Mouse (Mus musculus) urinary bladder, postnatal 25 days (tissue): ENCODE measurements around the gene Ascc1.
A peak's percentile ranks its signal among the peaks of the same experiment; 100 is the strongest.
"Not testable (repeated sequence)": the region's sequence is repeated elsewhere in the genome, so short reads cannot be mapped to it uniquely, and the experiment has no call there.

Experiments used
- DNase-seq: peaks from one replicate; pipeline ENCODE4 v3.0.0; 2022; ENCODE audit warnings: low spot score

The Ascc1 gene

DNA sequence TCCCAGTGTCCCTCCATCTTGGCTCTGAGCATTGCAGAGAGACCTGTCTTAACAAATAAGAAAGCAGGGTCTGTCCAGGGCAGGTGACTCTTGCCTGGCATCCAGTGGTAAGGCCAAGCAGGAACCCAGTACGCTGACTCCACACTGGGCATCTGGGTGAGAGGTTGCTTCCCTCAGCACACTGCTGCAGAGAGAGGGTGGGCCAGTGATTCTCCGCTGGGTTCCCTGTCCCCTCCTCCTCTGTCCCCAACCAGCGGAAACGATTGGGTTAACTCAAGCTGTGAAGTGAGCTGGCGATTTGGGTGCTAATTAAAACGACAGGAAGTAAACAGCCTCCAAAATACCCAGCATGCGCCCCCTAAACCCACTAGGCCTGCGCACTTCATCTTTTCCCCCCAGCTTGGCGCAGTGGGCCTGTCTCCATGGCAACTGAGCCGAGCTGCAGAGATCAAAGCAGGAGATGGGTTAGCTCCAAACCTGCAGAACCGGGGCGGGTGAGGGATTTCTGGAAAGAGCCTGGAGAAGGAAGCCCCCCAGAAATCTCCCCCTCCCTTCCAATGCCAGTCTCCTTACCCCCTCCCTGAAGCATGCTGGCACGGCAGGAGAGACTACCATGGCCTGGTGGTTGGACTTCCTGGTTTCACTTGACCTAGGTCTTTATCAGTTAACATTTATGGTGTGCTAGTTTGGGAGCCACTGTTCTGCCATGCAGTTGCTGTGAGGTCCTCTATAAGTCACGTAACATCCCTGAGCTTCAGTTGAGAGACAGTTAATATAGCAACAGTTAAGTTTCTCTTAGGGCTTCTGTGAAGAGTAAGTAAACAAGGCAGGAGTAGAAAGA is 113.0 kb downstream of the Ascc1 start:
- DNase-seq, result no peak

DNA sequence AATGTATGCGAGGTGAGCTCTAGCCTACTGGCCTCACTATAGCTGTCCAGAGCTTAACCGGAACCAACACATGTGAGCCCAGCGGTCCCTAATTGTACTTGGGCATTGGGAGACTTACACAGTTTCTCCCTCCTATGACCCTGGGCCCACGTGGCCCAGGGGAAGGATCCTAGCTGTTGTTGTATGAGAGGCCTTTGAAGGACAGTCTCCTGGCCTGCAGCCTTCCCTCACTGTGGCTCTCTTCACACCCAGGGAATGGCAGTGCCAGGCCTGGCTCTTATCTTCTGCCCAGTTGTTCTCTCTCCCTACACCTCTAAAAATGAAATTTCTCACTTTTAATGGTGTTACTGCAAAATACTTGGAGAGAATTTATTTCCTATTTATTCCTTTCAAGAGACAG is 114.4 kb downstream of the Ascc1 start:
- DNase-seq, result no peak

DNA sequence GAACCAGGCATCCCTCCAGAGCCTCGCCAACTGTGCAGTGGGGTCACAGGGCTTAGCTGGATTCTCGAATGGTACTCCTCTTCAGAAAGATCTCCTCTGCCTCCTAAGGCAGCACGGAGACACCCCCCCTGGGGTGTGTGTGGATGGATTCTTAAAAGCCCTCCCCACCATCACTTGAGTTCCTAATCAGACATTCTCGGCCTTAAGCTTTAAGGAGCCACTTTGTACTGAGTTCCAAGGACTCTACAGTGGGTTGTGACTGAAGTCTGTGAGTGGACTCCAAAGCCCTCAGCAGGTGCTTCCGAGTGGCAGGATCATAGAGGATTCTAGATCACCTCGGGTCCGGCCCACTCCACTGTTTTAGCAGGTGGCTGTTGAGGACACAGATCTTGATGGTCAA is 115.9 kb downstream of the Ascc1 start:
- DNase-seq, result no peak

DNA sequence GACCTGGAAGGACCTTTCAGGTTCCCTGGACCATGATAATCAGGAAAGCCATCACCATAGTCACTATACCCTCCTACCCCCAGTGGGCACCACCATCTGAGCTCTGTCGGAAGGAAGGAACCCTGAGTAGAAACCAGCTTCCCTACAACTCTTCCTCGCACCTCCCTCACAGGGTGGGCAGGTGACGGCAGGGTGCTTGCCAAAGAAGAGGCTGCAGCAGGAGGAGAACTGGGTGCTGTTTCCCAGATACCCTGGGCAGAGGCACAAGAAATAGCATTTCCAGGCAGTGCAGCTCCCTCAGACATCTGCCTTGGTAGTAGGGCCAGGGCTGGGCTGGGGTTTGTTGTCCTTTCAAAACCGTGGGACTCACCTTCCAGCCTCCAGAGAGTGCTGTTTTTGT is 118.0 kb downstream of the Ascc1 start:
- DNase-seq, result no peak

DNA sequence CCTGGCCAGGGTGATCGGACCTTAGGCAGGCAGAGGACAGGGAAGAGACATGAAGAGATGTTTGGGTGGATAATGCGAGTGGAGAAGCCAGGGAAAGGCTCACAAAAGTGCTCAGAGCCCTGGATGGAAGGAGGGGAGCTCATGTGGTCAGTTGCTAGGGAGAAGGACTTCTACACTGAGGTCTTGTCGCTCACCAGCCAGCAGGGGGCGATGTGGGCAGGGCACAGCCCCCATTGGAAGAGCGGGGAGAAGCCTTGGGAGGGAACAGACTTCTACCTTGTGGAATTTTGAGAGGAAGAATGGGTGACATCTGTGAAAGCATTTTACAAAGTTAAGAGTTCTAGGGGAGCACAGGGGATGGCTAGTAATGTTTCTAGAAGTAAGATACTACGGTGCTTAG is 121.5 kb downstream of the Ascc1 start:
- no peak for DNase-seq

DNA sequence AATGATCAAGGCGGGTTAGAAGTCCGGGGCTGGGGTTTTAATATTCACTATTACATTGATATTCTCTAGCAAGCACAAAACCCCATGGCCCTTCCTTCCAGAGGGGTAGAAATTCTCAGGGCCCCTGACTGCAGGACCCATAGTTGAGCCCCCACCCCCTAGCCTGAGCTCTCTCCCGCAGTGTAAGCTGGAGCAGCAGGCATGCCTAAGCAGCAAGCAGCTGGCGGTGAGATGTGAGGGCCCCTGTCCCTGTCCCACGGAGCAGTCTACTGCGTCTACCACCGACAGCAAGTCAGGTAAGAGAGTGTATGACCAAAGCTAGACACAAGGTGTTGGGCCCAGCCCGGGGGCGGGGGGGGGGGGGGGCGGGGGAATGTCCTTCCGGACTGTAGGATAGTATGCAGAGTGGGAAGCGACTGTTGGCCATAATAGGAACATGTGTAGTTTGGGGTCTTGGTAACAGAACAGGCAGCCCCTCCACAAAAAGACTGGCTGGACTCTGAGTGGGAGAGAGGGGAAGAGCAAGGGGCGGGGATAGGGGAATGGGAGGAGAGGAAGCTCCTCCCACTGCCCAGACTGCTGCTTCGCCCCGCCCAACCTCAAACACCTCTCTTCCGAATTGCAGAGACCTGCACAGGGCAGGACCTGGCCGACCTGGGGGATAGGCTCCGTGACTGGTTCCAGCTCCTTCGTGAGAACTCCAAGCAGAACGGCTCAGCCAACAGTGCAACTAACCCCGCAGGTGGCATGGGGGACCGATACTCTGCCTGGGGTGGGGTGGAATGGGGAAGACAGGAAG is 123.1 kb downstream of the Ascc1 start:
- no peak for DNase-seq

DNA sequence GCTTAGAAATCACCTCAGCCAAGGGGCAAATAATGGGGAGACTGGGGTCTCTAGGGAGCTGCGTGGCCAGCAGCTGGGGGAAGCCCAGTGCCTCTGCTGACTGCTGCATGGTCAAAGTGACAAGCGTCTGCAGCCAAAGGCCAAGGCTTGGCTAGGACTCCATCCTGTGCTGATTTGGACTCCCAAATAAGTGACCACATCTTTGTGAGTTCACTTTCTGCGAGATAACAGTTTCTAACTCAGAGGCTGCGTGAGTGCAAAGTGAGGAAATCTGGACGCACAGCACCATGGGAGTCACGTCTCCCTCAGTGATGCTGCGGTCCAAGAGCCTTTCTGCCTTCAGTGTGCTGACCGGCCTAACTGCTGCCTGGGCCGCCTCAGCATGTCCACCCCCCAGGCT is 125.7 kb downstream of the Ascc1 start:
- DNase-seq, result no peak

DNA sequence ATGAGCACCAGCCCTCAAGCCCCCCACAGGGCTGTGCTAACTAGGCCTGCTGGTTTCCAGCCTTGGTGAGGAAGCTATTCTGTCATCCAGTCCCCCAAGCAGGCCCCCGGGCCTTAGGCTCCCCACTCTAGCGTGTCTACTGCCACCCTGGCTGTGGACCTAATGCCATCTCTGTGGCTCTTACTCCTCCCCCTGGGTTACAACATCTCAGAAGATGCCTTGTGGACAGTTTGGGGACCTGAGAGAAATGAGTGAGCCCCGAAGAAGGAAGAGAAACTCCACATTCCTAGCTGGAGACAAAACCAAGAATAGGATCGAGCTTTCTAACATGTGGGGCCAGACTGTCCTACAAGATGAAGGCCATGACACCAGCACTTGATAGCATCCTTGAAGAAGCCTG is 127.9 kb downstream of the Ascc1 start:
- DNase-seq, result no peak

DNA sequence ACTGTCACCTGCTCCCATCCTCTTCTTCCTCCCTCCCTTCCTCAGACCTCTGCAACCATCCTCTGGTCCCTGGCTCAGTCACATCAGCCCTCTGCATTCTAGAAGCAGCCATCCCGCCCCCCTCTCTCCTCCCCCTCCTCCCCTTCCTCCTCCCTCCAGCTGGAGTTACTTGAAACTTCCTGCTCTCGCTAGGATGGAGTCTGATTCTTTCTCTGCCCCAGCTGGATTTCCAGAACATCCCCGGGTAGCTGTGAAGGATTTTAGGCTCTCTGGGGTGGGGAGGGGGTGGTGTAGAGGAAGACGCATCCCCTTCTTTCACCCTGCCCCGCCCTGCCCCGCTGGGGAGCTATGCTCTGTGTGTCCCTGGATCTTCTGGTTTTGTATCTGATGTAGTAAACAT is 130.9 kb downstream of the Ascc1 start:
- no peak for DNase-seq

DNA sequence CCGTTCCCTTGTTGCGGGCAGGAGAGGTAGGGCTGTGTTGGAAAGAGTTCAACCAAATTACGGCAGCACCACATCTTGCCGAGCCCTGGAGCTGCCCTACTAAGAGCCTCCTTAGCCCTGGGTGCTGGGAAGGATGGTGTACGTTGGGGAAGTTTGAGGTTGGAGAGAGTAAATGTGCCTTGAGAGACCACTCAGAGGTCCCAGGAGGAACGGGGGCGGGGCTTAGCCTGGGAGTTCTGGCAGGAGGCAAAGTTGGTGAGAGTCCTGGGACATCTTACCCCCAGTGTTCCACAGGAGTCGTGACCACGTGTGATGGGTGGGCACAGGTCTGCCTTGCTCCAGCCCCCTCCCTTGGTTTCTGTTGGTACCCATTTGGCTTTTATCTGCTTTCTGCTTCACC is 131.6 kb downstream of the Ascc1 start:
- no peak for DNase-seq

DNA sequence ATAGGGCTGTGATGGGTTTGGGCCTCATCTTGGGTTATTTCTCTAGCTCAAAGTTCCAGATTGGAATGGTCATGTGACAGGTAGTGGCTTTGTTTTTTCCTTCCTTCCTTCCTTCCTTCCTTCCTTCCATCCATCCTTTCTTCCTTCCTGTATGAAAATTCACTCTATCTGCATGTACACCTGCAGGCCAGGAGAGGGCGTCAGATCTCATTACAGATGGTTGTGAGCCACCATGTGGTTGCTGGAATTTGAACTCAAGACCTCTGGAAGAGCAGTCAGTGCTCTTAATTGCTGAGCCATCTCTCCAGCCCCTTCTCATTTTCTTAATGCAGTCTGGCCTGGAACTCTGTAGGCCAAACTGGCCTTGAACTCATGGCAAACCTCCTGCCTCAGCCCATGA is 133.4 kb downstream of the Ascc1 start:
- not testable (repeated sequence) for DNase-seq

DNA sequence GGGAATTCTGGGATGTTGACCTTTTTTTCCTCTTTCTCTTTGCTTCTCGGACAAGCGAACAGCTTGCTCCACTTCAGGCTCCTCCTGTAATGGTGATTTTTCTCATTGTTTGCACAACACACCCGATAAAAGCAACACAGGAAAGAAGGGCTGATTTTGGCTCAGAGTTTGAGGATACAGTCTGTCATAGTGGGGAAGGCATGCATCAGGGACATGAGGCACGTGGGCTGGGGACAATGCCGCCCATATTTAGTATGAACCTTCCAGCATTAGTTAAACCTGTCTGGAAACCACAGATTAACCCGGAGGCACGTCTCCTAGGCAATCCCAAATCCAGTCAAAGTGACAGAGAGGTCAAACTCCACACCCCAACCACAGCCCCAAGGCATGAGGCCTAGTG is 134.3 kb downstream of the Ascc1 start:
- no peak for DNase-seq

DNA sequence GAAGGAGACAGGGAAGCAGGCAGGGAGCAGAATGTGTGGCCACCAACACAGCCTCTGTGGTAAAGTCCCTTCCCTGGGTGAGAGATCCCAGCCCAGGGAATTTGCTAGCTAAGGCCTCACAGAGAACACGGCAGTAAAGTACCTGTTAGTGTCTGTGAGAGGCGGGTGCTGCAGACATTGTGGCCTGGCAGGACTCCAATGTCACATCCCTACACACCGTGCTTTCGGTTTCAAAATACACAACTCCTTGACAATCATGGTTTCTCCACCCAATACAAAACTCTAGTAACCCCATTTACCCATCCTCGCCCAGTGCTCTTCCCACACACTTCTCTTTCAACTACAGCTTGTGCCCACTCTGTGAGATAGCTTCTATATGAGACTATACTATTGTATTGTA is 136.1 kb downstream of the Ascc1 start:
- no peak for DNase-seq

DNA sequence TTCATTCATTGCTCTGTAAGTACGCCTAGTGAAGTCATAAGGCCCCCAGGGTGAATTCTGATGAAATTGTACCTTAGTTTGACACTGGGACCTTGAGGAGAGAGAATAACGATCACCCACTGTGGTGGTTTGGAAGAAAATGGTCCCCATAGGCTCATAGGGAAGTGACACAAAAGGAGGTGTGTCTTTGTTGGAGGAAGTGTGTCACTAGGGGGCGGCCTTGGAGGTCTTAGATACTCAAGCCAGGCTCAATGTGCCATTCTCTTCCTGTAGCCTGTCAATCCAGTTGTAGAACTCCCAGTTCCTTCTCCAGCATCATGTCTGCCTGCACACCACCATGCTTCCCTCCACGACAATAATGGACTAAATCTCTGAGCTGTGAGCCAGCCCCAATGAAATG is 138.1 kb downstream of the Ascc1 start:
- no peak for DNase-seq

DNA sequence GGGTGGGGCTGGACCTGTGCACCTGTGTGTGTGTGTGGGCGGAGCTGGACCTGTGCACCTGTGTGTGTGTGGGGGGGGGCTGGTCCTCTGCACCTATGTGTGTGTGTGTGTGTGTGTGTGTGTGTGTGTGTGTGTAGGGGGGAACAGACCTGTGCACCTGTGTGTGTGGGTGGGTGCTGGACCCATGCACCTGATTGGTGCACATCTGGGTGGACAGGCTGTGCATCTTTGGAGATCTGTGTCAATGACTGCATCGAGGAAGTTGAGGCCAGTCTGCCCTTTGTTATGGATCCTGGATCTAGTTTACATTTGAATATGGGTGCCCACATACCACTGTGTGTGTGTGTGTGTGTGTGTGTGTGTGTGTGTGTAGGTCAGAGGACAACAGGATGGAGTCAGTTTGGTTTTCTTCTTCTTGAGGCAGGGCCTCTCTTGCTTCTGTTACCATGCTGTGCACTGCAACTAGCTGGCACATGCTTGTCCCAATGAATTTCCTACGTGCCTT is 139.1 kb downstream of the Ascc1 start:
- no peak for DNase-seq

DNA sequence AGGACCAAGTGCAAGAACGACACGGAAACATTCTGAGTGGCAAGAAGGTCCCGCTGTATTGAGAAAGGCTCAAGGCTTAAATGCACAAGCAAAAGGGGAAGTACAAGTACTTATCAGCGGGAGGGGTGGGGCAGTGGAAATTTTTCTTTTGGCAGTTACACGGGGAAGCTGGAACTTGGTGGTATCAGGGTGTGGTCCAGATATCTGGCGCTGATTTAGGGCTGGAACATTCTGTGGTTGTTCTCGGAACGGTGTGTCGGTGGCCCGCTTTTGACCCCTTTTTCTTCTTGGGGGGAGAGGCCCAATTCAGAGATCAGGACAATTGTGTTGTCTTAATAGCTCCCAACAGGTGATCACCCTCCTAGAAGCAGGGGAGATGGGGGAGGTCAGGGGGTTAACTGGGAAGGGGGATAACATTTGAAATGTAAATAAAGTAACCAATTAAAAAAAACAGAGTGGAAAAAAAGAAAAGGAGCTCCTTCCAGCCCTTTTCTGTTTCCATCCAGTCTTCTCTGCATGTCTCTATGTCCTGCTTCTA is 145.0 kb downstream of the Ascc1 start:
- not testable (repeated sequence) for DNase-seq

DNA sequence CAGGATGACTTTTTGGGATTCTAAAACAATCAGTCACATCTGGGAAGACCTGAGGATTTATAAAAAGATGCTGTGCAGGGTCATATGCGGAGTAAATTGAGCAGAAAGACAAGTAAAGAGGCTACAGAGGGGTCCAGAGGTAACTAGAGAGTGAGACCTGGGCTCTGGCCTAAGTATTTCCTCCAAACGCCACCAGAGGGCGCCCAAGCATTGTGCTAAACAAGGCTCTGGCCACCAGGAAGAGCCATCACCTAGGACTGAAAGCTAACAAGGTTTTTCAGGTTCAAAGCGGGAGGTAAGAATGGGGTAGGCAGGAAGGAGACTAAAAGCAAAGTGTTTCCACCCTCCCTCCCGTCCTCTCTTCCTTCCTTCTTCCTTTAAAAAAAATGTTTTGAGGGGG is 145.5 kb downstream of the Ascc1 start:
- peak; percentile 80 for DNase-seq
